Mouse (Mus musculus) MEL (cell line): ENCODE results near the gene Fam19a5. TPM values are rescaled to one million over a fixed set of nuclear protein-coding genes. Genes with fewer than 3 reads are reported as not detected.

Experiments used
- DNase-seq: peaks from one replicate; pipeline ENCODE4 v3.0.0; 2011; ENCODE audit warnings: low read depth, low spot score
- H3K27ac ChIP-seq: 2 replicates; pipeline ENCODE4 v1.5.1; 2012; ENCODE audit warnings: low read depth, mild to moderate bottlenecking, control low read depth, low read length, moderate library complexity; ENCODE audit not compliant: control insufficient read depth
- H3K27me3 ChIP-seq, 2 experiments: fragments of 150-350 bp in 1 of 2; sonication (generic) in 1 of 2; 2 replicates each; pipeline ENCODE4 v1.6.1; 2012; ENCODE audit warnings: low read length in 2 of 2, mild to moderate bottlenecking in 2 of 2, improper control_type of control experiment in 1 of 2, moderate library complexity in 1 of 2; ENCODE audit not compliant: insufficient read depth in 2 of 2, control insufficient read depth in 1 of 2
- H3K36me3 ChIP-seq, 2 experiments: 2 replicates each; pipeline ENCODE4 v1.6.1; 2012 to 2014; ENCODE audit warnings: low read length in 2 of 2, improper control_type of control experiment in 1 of 2, inconsistent platforms in 1 of 2, mild to moderate bottlenecking in 1 of 2; ENCODE audit not compliant: insufficient read depth in 2 of 2, control insufficient read depth in 1 of 2
- H3K4me1 ChIP-seq, 2 experiments: fragments of 150-350 bp in 1 of 2; sonication (generic) in 1 of 2; 2 replicates each; pipeline ENCODE4 v1.6.1; 2012; ENCODE audit warnings: low read length in 2 of 2, improper control_type of control experiment in 1 of 2, mild to moderate bottlenecking in 1 of 2; ENCODE audit not compliant: insufficient read depth in 2 of 2, control insufficient read depth in 1 of 2
- H3K4me3 ChIP-seq, 2 experiments: fragments of 150-350 bp in 1 of 2; sonication (generic) in 1 of 2; 2 replicates each; pipeline ENCODE4 v1.5.1; 2012; ENCODE audit warnings: low read depth in 2 of 2, low read length in 2 of 2, mild to moderate bottlenecking in 2 of 2, moderate library complexity in 2 of 2, control low read depth in 1 of 2, improper control_type of control experiment in 1 of 2; ENCODE audit not compliant: control insufficient read depth in 1 of 2, insufficient read depth in 1 of 2
- H3K79me2 ChIP-seq: 2 replicates; pipeline ENCODE4 v1.6.1; 2012; ENCODE audit warnings: mild to moderate bottlenecking, low read length, moderate library complexity; ENCODE audit not compliant: control insufficient read depth, poor library complexity, insufficient read depth
- H3K9ac ChIP-seq: 2 replicates; pipeline ENCODE4 v1.6.1; 2012; ENCODE audit warnings: low read depth, mild to moderate bottlenecking, control low read depth, low read length, moderate library complexity; ENCODE audit not compliant: control insufficient read depth, poor library complexity, severe bottlenecking
- H3K9me3 ChIP-seq: fragments of 150-350 bp; sonication (generic); replicated peaks from 2 replicates; pipeline ENCODE4 v1.6.1; 2012; ENCODE audit warnings: mild to moderate bottlenecking, low read length, improper control_type of control experiment, moderate library complexity; ENCODE audit not compliant: insufficient read depth
- BHLHE40 ChIP-seq: IDR thresholded peaks from 2 replicates; pipeline ENCODE4 v1.6.1; 2012; ENCODE audit warnings: low read depth, mild to moderate bottlenecking, inconsistent platforms, low read length, improper control_type of control experiment, borderline replicate concordance
- CHD1 ChIP-seq: IDR thresholded peaks from 2 replicates; pipeline ENCODE4 v1.6.1; 2012; ENCODE audit warnings: low read depth, mild to moderate bottlenecking, inconsistent platforms, low read length, improper control_type of control experiment
- CTCF ChIP-seq, 3 experiments: IDR thresholded peaks in 2 of 3; conservative IDR thresholded peaks in 1 of 3; 2 replicates each; pipeline ENCODE4 v1.5.1; 2011 to 2012; ENCODE audit warnings: low read length in 3 of 3, low read depth in 2 of 3, mild to moderate bottlenecking in 2 of 3, improper control_type of control experiment in 1 of 3, inconsistent platforms in 1 of 3, mixed read lengths in 1 of 3, moderate library complexity in 1 of 3; ENCODE audit not compliant: control insufficient read depth in 1 of 3, insufficient read depth in 1 of 3, poor library complexity in 1 of 3, severe bottlenecking in 1 of 3
- ELF1 ChIP-seq: IDR thresholded peaks from 2 replicates; pipeline ENCODE4 v1.6.1; 2014; ENCODE audit warnings: low read depth, mild to moderate bottlenecking, inconsistent platforms, low read length, improper control_type of control experiment, moderate library complexity
- EP300 ChIP-seq, 2 experiments: IDR thresholded peaks; 2 replicates each; pipeline ENCODE4 v1.6.1; 2011; ENCODE audit warnings: improper control_type of control experiment in 2 of 2, low read length in 2 of 2, low read depth in 1 of 2, mild to moderate bottlenecking in 1 of 2
- ETS1 ChIP-seq: IDR thresholded peaks from 2 replicates; pipeline ENCODE4 v1.6.1; 2012; ENCODE audit warnings: low read depth, mild to moderate bottlenecking, inconsistent platforms, low read length, improper control_type of control experiment, moderate library complexity
- GABPA ChIP-seq: IDR thresholded peaks from 2 replicates; pipeline ENCODE4 v1.6.1; 2012; ENCODE audit warnings: low read depth, mild to moderate bottlenecking, inconsistent platforms, low read length, improper control_type of control experiment, moderate library complexity
- HCFC1 ChIP-seq: IDR thresholded peaks from 2 replicates; pipeline ENCODE4 v1.6.1; 2012; ENCODE audit warnings: low read depth, mild to moderate bottlenecking, inconsistent platforms, low read length, improper control_type of control experiment, moderate library complexity
- JUND ChIP-seq: IDR thresholded peaks from 2 replicates; pipeline ENCODE4 v1.6.1; 2011; ENCODE audit warnings: low read depth, mild to moderate bottlenecking, improper control_type of control experiment, low read length
- MAFK ChIP-seq: IDR thresholded peaks from 2 replicates; pipeline ENCODE4 v1.6.1; 2011; ENCODE audit warnings: low read depth, mild to moderate bottlenecking, low read length, improper control_type of control experiment, borderline replicate concordance
- MEF2A ChIP-seq: IDR thresholded peaks from 2 replicates; pipeline ENCODE4 v1.6.1; 2014; ENCODE audit warnings: low read depth, mild to moderate bottlenecking, inconsistent platforms, low read length, improper control_type of control experiment; ENCODE audit not compliant: poor library complexity, insufficient replicate concordance, severe bottlenecking; ENCODE audit errors: extremely low read depth
- MXI1 ChIP-seq: IDR thresholded peaks from 2 replicates; pipeline ENCODE4 v1.6.1; 2011; ENCODE audit warnings: mild to moderate bottlenecking, low read depth, low read length, improper control_type of control experiment
- MYC ChIP-seq: IDR thresholded peaks from 2 replicates; pipeline ENCODE4 v1.6.1; 2011; ENCODE audit warnings: low read depth, mild to moderate bottlenecking, low read length, improper control_type of control experiment, moderate library complexity
- NELFE ChIP-seq: IDR thresholded peaks from 2 replicates; pipeline ENCODE4 v1.6.1; 2011; ENCODE audit warnings: low read depth, low read length, improper control_type of control experiment
- NRF1 ChIP-seq: IDR thresholded peaks from 2 replicates; pipeline ENCODE4 v1.6.1; 2014; ENCODE audit warnings: low read depth, mild to moderate bottlenecking, inconsistent platforms, low read length, improper control_type of control experiment, moderate library complexity; ENCODE audit not compliant: poor library complexity, insufficient read depth, severe bottlenecking
- POLR2A ChIP-seq, 2 experiments: IDR thresholded peaks; 2 replicates each; pipeline ENCODE4 v1.6.1; 2011 to 2012; ENCODE audit warnings: low read length in 2 of 2, mild to moderate bottlenecking in 2 of 2, control low read depth in 1 of 2, improper control_type of control experiment in 1 of 2, low read depth in 1 of 2, moderate library complexity in 1 of 2; ENCODE audit not compliant: control insufficient read depth in 1 of 2, insufficient read depth in 1 of 2, poor library complexity in 1 of 2
- POLR2AphosphoS2 ChIP-seq: IDR thresholded peaks from 2 replicates; pipeline ENCODE4 v1.6.1; 2011; ENCODE audit warnings: low read length, improper control_type of control experiment
- RAD21 ChIP-seq: IDR thresholded peaks from 2 replicates; pipeline ENCODE4 v1.6.1; 2011; ENCODE audit warnings: mild to moderate bottlenecking, low read depth, low read length, improper control_type of control experiment
- SIN3A ChIP-seq: IDR thresholded peaks from 2 replicates; pipeline ENCODE4 v1.6.1; 2012; ENCODE audit warnings: low read length, improper control_type of control experiment, inconsistent platforms
- SMC3 ChIP-seq: IDR thresholded peaks from 2 replicates; pipeline ENCODE4 v1.6.1; 2011; ENCODE audit warnings: low read depth, low read length, improper control_type of control experiment
- TBP ChIP-seq: IDR thresholded peaks from 2 replicates; pipeline ENCODE4 v1.8.0; 2011; ENCODE audit warnings: low read depth, low read length, improper control_type of control experiment
- UBTF ChIP-seq: IDR thresholded peaks from 2 replicates; pipeline ENCODE4 v1.6.1; 2012; ENCODE audit warnings: low read depth, mild to moderate bottlenecking, inconsistent platforms, low read length, improper control_type of control experiment, moderate library complexity, borderline replicate concordance; ENCODE audit not compliant: insufficient read depth
- USF2 ChIP-seq, 2 experiments: IDR thresholded peaks; 2 replicates each; pipeline ENCODE4 v1.6.1; 2011 to 2012; ENCODE audit warnings: improper control_type of control experiment in 2 of 2, low read length in 2 of 2, borderline replicate concordance in 1 of 2, inconsistent platforms in 1 of 2, low read depth in 1 of 2, mild to moderate bottlenecking in 1 of 2; ENCODE audit not compliant: insufficient read depth in 1 of 2
- ZC3H11A ChIP-seq: IDR thresholded peaks from 2 replicates; pipeline ENCODE4 v1.6.1; 2012; ENCODE audit warnings: low read depth, mild to moderate bottlenecking, inconsistent platforms, low read length, improper control_type of control experiment
- ZKSCAN1 ChIP-seq: IDR thresholded peaks from 2 replicates; pipeline ENCODE4 v1.6.1; 2012; ENCODE audit warnings: low read depth, mild to moderate bottlenecking, inconsistent platforms, low read length, improper control_type of control experiment, moderate library complexity
- polyA plus RNA-seq, 2 experiments: library from polyadenylated mRNA; stranded (reverse) in 1 of 2; unstranded in 1 of 2; fragments of >175 nt in 1 of 2; fragments of >200 nt in 1 of 2; gene quantifications; 2 replicates each; pipeline versions ENCODE4 v1.2.1 to v1.2.4; 2012; ENCODE audit warnings: low replicate concordance in 2 of 2, low read depth in 1 of 2; ENCODE audit not compliant: insufficient read length in 2 of 2, insufficient read depth in 1 of 2, missing spikeins in 1 of 2
- total RNA-seq: library from RNA; depleted of rRNA; stranded (reverse); fragments of 300-350 nt; gene quantifications from 2 replicates; pipeline ENCODE4 v1.2.3, GENCODE M21; 2012

Fam19a5 gene
- total and polyA plus RNA-seq, 3 experiments, result not detected

- H3K36me3 ChIP-seq, result no peaks in the 10 kb centered on the region
- H3K79me2 ChIP-seq, result no peaks in the 10 kb centered on the region
- H3K27ac ChIP-seq, result no peak overlapping the region
- no peak overlapping the region for H3K9ac ChIP-seq
- TF ChIP-seq MXI1 (no peak), ZKSCAN1 (no peak), ELF1 (no peak), MEF2A (no peak), NELFE (no peak), MYC (no peak), USF2 (IDR thresholded peaks at IDR 0.05; ENCODE audit: borderline replicate concordance in 1 of 2, insufficient read depth in 1 of 2, low read depth in 1 of 2, low read length in 2 of 2) (no peak), TBP (no peak), EP300 (IDR thresholded peaks at IDR 0.05; ENCODE audit: low read depth in 1 of 2, low read length in 2 of 2) (no peak), ZC3H11A (no peak), POLR2A (IDR thresholded peaks at IDR 0.05; ENCODE audit: control insufficient read depth in 1 of 2, insufficient read depth in 1 of 2, low read depth in 1 of 2, low read length in 2 of 2, poor library complexity in 1 of 2) (no peak), UBTF (no peak), SMC3 (no peak), GABPA (no peak), CTCF (IDR thresholded peaks at IDR 0.05 in 2 of 3, conservative IDR thresholded peaks at IDR 0.05 in 1 of 3; ENCODE audit: control insufficient read depth in 1 of 3, insufficient read depth in 1 of 3, low read depth in 2 of 3, low read length in 3 of 3, poor library complexity in 1 of 3, severe bottlenecking in 1 of 3) (no peak), MAFK (no peak), NRF1 (no peak), SIN3A (no peak), CHD1 (no peak)
- no peaks in the 10 kb centered on the region for H3K9me3 ChIP-seq
- no peaks in the 10 kb centered on the region for H3K4me1 ChIP-seq
- no peak for DNase-seq
- H3K4me3 ChIP-seq, result no peak overlapping the region
- H3K27me3 ChIP-seq, result no peaks in the 10 kb centered on the region
Observed at GRCm38 (mm10) chr15:87702821-87703220, 158.7 kb downstream of the Fam19a5 start.

GRCm38 (mm10) chr15:87703334-87703733 lies 159.2 kb downstream of the Fam19a5 start:
- H3K9me3 ChIP-seq, result no peaks in the 10 kb centered on the region

More at GRCm38 (mm10) chr15:87703334-87703733, 159.2 kb downstream of the Fam19a5 start:
- Histone ChIP-seq H3K4me3 (no peak overlapping the region), H3K36me3 (no peaks in the 10 kb centered on the region), H3K4me1 (no peaks in the 10 kb centered on the region), H3K27me3 (no peaks in the 10 kb centered on the region), H3K27ac (no peak overlapping the region), H3K79me2 (no peaks in the 10 kb centered on the region), H3K9ac (no peak overlapping the region)
- TF ChIP-seq GABPA (no peak), NRF1 (no peak), HCFC1 (no peak), UBTF (no peak), SIN3A (no peak), BHLHE40 (no peak), ELF1 (no peak), JUND (no peak), CTCF (IDR thresholded peaks at IDR 0.05 in 2 of 3, conservative IDR thresholded peaks at IDR 0.05 in 1 of 3; ENCODE audit: control insufficient read depth in 1 of 3, insufficient read depth in 1 of 3, low read depth in 2 of 3, low read length in 3 of 3, poor library complexity in 1 of 3, severe bottlenecking in 1 of 3) (no peak), POLR2AphosphoS2 (no peak), ETS1 (no peak), RAD21 (no peak), MAFK (no peak)
- no peak for DNase-seq
